Mouse (Mus musculus) liver, adult 2 months (tissue): Measurements from ENCODE around the gene Cngb1. TPM values are rescaled to one million over a fixed set of nuclear protein-coding genes. Genes with fewer than 3 reads are reported as not detected.
"Not testable (repeated sequence)": the region's sequence is repeated elsewhere in the genome, so short reads cannot be mapped to it uniquely, and the experiment has no call there.

Source experiments
- DNase-seq: peaks from one replicate; pipeline ENCODE4 v3.0.0-alpha.2; 2011; ENCODE audit warnings: low read depth, low spot score; ENCODE audit errors: extremely low read depth
- H3K27ac ChIP-seq: fragments of 200-500 bp; replicated peaks from 2 replicates; pipeline ENCODE4 v1.5.1; 2012; ENCODE audit warnings: low read depth, mild to moderate bottlenecking, control low read depth, inconsistent platforms, low read length; ENCODE audit not compliant: insufficient read depth
- H3K27me3 ChIP-seq: fragments of 200-500 bp; 2 replicates; pipeline ENCODE4 v1.6.1; 2012; ENCODE audit warnings: mild to moderate bottlenecking, moderate library complexity, low read length, inconsistent platforms; ENCODE audit not compliant: control insufficient read depth, insufficient read depth
- H3K36me3 ChIP-seq: fragments of 200-500 bp; 2 replicates; pipeline ENCODE4 v1.6.1; 2012; ENCODE audit warnings: low read length, inconsistent platforms; ENCODE audit not compliant: control insufficient read depth, insufficient read depth
- H3K4me1 ChIP-seq: fragments of 200-500 bp; 2 replicates; pipeline ENCODE4 v1.6.1; 2011; ENCODE audit warnings: low read length; ENCODE audit not compliant: control insufficient read depth, insufficient read depth
- H3K4me3 ChIP-seq: fragments of 200-500 bp; 2 replicates; pipeline ENCODE4 v1.5.1; 2011; ENCODE audit warnings: low read depth, mild to moderate bottlenecking, control low read depth, low read length, moderate library complexity; ENCODE audit not compliant: insufficient read depth
- H3K79me2 ChIP-seq: fragments of 200-500 bp; 2 replicates; pipeline ENCODE4 v1.6.1; 2012; ENCODE audit warnings: inconsistent platforms, mild to moderate bottlenecking, low read length, moderate library complexity; ENCODE audit not compliant: control insufficient read depth, insufficient read depth
- H3K9ac ChIP-seq: fragments of 200-500 bp; 2 replicates; pipeline ENCODE4 v1.6.1; 2012; ENCODE audit warnings: low read depth, mild to moderate bottlenecking, control low read depth, inconsistent platforms, low read length
- CTCF ChIP-seq: fragments of 200-500 bp; IDR thresholded peaks from 2 replicates; pipeline ENCODE4 v1.5.1; 2011; ENCODE audit warnings: low read depth, low read length, control low read depth
- POLR2A ChIP-seq: fragments of 200-500 bp; IDR thresholded peaks from 2 replicates; pipeline ENCODE4 v1.6.1; 2011; ENCODE audit warnings: low read length, control low read depth; ENCODE audit not compliant: insufficient read depth; ENCODE audit errors: extremely low read depth
- WGBS: fragments of 180-500 bp; shearing (Covaris S2); methylation state at CpG from one replicate; pipeline ENCODE4 v1.1.7; 2018; 5-methylcytosine and 5-hydroxymethylcytosine counted together
- polyA plus RNA-seq: library from polyadenylated mRNA; depleted of rRNA; stranded (reverse); fragments of >200 nt; gene quantifications from 2 replicates; pipeline ENCODE4 v1.2.3, GENCODE M21; 2012
- total RNA-seq: library from RNA; depleted of rRNA; stranded (reverse); fragments of >200 nt; gene quantifications from 2 replicates; pipeline ENCODE4 v1.2.3, GENCODE M21; 2014

The Cngb1 gene
- total and polyA plus RNA-seq, 2 experiments, result under 0.01 to 0.39 TPM

GRCm38 (mm10) chr8:95242826-95243571, 63.4 kb downstream of the Cngb1 start:
- Histone ChIP-seq H3K79me2 (no peaks in the 10 kb centered on the region), H3K4me3 (no peak overlapping the region), H3K27ac (no peak overlapping the region), H3K4me1 (no peaks in the 10 kb centered on the region), H3K27me3 (no peaks in the 10 kb centered on the region), H3K36me3 (no peaks in the 10 kb centered on the region), H3K9ac (no peak overlapping the region)
- 65% methylated on average over 12 of the region's 12 CpGs for WGBS
- no peak for DNase-seq
- no peak for TF ChIP-seq POLR2A
- no peak for TF ChIP-seq CTCF

- Histone ChIP-seq H3K79me2 (no peaks in the 10 kb centered on the region), H3K9ac (no peak overlapping the region), H3K4me1 (no peaks in the 10 kb centered on the region), H3K36me3 (no peaks in the 10 kb centered on the region), H3K4me3 (no peak overlapping the region), H3K27me3 (no peaks in the 10 kb centered on the region), H3K27ac (no peak overlapping the region)
- TF ChIP-seq POLR2A (no peak), CTCF (no peak)
- no peak for DNase-seq
- 85% methylated on average over 26 of the region's 26 CpGs for whole genome bisulfite sequencing
These were observed 64.1 kb downstream of the Cngb1 start for GRCm38 (mm10) chr8:95242099-95242825.

GRCm38 (mm10) chr8:95235683-95236082, 70.7 kb downstream of the Cngb1 start:
- Histone ChIP-seq H3K79me2 (no peaks in the 10 kb centered on the region), H3K27me3 (no peaks in the 10 kb centered on the region), H3K9ac (no peak overlapping the region), H3K36me3 (no peaks in the 10 kb centered on the region), H3K27ac (no peak overlapping the region), H3K4me3 (no peak overlapping the region), H3K4me1 (no peaks in the 10 kb centered on the region)
- DNase-seq, result peak; percentile 18
- TF ChIP-seq POLR2A, result no peak
- TF ChIP-seq CTCF, result peak; percentile 77
- 9% methylated on average over 3 of the region's 3 CpGs for WGBS

GRCm38 (mm10) chr8:95230086-95230485, 76.3 kb downstream of the Cngb1 start:
- not testable (repeated sequence) for H3K9ac ChIP-seq, H3K36me3 ChIP-seq, H3K79me2 ChIP-seq, H3K27me3 ChIP-seq, H3K27ac ChIP-seq, H3K4me1 ChIP-seq, H3K4me3 ChIP-seq, DNase-seq
- WGBS, result 93% methylated on average over 9 of the region's 9 CpGs

GRCm38 (mm10) chr8:95227151-95227468, 79.3 kb downstream of the Cngb1 start:
- Histone ChIP-seq H3K4me3 (no peak overlapping the region), H3K36me3 (no peaks in the 10 kb centered on the region), H3K4me1 (no peaks in the 10 kb centered on the region), H3K9ac (no peak overlapping the region), H3K27ac (no peak overlapping the region), H3K79me2 (no peaks in the 10 kb centered on the region), H3K27me3 (no peaks in the 10 kb centered on the region)
- DNase-seq, result no peak
- 75% methylated on average over 2 of the region's 2 CpGs for WGBS
- TF ChIP-seq POLR2A (no peak), CTCF (no peak)
